Mouse (Mus musculus) ES-Bruce4 (cell line): ENCODE measurements at regions not wholly inside any gene's neighbourhood (a gene's known extent, or its start where the extent isn't known, plus 50 kb on each side); places are given as distances from the start of the nearest gene placed in this dataset.

Experiments used
- H3K27ac ChIP-seq: 2 replicates; pipeline ENCODE4 v1.5.1; 2012; ENCODE audit warnings: low read length, inconsistent platforms; ENCODE audit not compliant: insufficient read depth
- H3K27me3 ChIP-seq: 2 replicates; pipeline ENCODE4 v1.6.1; 2012; ENCODE audit warnings: mild to moderate bottlenecking, low read length, inconsistent platforms; ENCODE audit not compliant: control insufficient read depth, poor library complexity, insufficient read depth, severe bottlenecking
- H3K36me3 ChIP-seq: 2 replicates; pipeline ENCODE4 v1.6.1; 2012; ENCODE audit warnings: inconsistent platforms, mild to moderate bottlenecking, low read length, moderate library complexity; ENCODE audit not compliant: control insufficient read depth, poor library complexity, insufficient read depth, severe bottlenecking
- H3K4me1 ChIP-seq: one replicate; pipeline ENCODE4 v1.8.1; 2011; ENCODE audit warnings: low read length; ENCODE audit not compliant: control insufficient read depth, insufficient read depth
- H3K4me3 ChIP-seq: 2 replicates; pipeline ENCODE4 v1.5.1; 2011; ENCODE audit warnings: low read depth, mild to moderate bottlenecking, low read length
- H3K9ac ChIP-seq: 2 replicates; pipeline ENCODE4 v1.6.1; 2012; ENCODE audit warnings: low read depth, mild to moderate bottlenecking, inconsistent platforms; ENCODE audit not compliant: poor library complexity, severe bottlenecking
- H3K9me3 ChIP-seq: replicated peaks from 2 replicates; pipeline ENCODE4 v1.6.1; 2012; ENCODE audit warnings: mild to moderate bottlenecking, low read length, inconsistent platforms; ENCODE audit not compliant: control insufficient read depth, poor library complexity, insufficient read depth, severe bottlenecking
- CTCF ChIP-seq: IDR thresholded peaks from one replicate; pipeline ENCODE4 v1.8.1; 2011; ENCODE audit warnings: low read depth, low read length
- EP300 ChIP-seq: IDR thresholded peaks from 2 replicates; pipeline ENCODE4 v1.6.1; 2011; ENCODE audit warnings: low read depth, low read length; ENCODE audit not compliant: insufficient read depth
- POLR2A ChIP-seq: IDR thresholded peaks from one replicate; pipeline ENCODE4 v1.8.1; 2011; ENCODE audit warnings: low read length; ENCODE audit not compliant: insufficient read depth

- Histone ChIP-seq H3K36me3 (no peaks in the 10 kb centered on the region), H3K27ac (no peak overlapping the region), H3K4me1 (no peaks in the 10 kb centered on the region), H3K9me3 (no peaks in the 10 kb centered on the region), H3K9ac (no peak overlapping the region), H3K4me3 (no peak overlapping the region), H3K27me3 (no peaks in the 10 kb centered on the region; the same call in 1 of the 2 replicates)
- TF ChIP-seq POLR2A: no peak
- no peak for TF ChIP-seq CTCF
- no peak for TF ChIP-seq EP300
Measured at GRCm38 (mm10) chr6:148605226-148605625, 161.0 kb upstream of the Tmtc1 start.

DNA sequence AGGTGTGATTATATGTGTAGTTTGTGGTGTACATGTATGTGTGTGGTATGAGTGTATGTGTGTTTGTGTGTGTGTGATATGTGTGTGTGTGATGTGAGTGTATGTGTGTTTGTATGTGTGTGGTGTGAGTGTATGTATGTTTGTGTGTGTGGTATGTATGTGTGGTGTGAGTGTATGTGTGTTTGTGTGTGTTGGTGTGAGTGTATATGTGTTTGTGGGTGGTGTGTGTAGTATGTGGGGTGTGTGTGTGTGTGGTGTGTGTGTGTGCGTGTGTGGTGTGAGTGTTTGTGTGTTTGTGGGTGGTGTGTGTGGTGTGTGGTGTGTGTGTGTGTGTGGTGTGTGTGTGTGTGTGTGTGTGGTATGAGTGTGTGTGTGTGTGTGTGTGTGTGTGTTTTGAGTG is 160.6 kb upstream of the Tmtc1 start:
- no peaks in the 10 kb centered on the region for H3K36me3 ChIP-seq
- no peaks in the 10 kb centered on the region; the same call in 1 of the 2 replicates for H3K27me3 ChIP-seq
- TF ChIP-seq EP300: no peak
- no peak for TF ChIP-seq CTCF
- no peak for TF ChIP-seq POLR2A
- no peaks in the 10 kb centered on the region for H3K4me1 ChIP-seq
- H3K9me3 ChIP-seq: no peaks in the 10 kb centered on the region
- no peak overlapping the region for H3K27ac ChIP-seq
- no peak overlapping the region for H3K9ac ChIP-seq
- no peak overlapping the region for H3K4me3 ChIP-seq

DNA sequence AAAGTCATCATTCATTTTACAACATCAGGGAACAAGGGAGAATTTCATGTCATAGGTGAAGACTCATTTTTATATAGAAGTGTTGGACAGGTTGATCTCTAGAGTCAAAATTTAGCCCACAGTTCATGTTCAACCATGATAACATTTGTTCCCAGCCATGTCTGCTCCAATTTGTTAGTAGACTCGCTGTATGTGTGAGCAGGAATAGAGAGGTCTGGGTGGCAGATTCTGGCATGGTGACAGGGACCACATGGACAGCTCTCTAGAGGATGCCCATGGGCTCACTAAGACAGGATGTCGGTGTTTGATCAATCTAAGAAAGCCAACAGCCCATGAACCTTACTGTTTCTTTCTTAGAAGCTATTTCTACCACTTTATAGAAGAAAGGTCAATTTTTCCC is 159.7 kb upstream of the Tmtc1 start:
- Histone ChIP-seq H3K9me3 (no peaks in the 10 kb centered on the region), H3K4me1 (no peaks in the 10 kb centered on the region), H3K27me3 (no peaks in the 10 kb centered on the region; the same call in 1 of the 2 replicates), H3K9ac (no peak overlapping the region), H3K27ac (no peak overlapping the region), H3K36me3 (no peaks in the 10 kb centered on the region), H3K4me3 (no peak overlapping the region)
- no peak for TF ChIP-seq CTCF
- no peak for TF ChIP-seq POLR2A
- TF ChIP-seq EP300: no peak

- Histone ChIP-seq H3K9ac (no peak overlapping the region), H3K9me3 (no peaks in the 10 kb centered on the region), H3K27me3 (no peaks in the 10 kb centered on the region; the same call in 1 of the 2 replicates), H3K27ac (no peak overlapping the region), H3K4me1 (no peaks in the 10 kb centered on the region), H3K36me3 (no peaks in the 10 kb centered on the region), H3K4me3 (no peak overlapping the region)
- TF ChIP-seq EP300 (no peak), CTCF (no peak), POLR2A (no peak)
Measured at GRCm38 (mm10) chr6:148603460-148603859, 159.3 kb upstream of the Tmtc1 start.

GRCm38 (mm10) chr6:148602894-148603293 is 158.7 kb upstream of the Tmtc1 start:
- no peak for TF ChIP-seq EP300
- no peak for TF ChIP-seq CTCF
- no peak for TF ChIP-seq POLR2A
- no peaks in the 10 kb centered on the region for H3K4me1 ChIP-seq
- H3K9me3 ChIP-seq: no peaks in the 10 kb centered on the region
- no peaks in the 10 kb centered on the region for H3K36me3 ChIP-seq
- H3K9ac ChIP-seq: no peak overlapping the region
- H3K4me3 ChIP-seq: no peak overlapping the region
- no peak overlapping the region for H3K27ac ChIP-seq
- H3K27me3 ChIP-seq: no peaks in the 10 kb centered on the region; the same call in 1 of the 2 replicates

GRCm38 (mm10) chr6:148600934-148601333 is 156.7 kb upstream of the Tmtc1 start:
- no peaks in the 10 kb centered on the region for H3K4me1 ChIP-seq
- H3K36me3 ChIP-seq: no peaks in the 10 kb centered on the region
- H3K4me3 ChIP-seq: no peak overlapping the region
- H3K27me3 ChIP-seq: peaks cover 5% of the 10 kb centered on the region
- no peak overlapping the region for H3K27ac ChIP-seq
- no peak overlapping the region for H3K9ac ChIP-seq
- no peak for TF ChIP-seq POLR2A
- H3K9me3 ChIP-seq: no peaks in the 10 kb centered on the region
